ENCODE assay signal across 9 mouse cellular contexts in the genomic region with DNA sequence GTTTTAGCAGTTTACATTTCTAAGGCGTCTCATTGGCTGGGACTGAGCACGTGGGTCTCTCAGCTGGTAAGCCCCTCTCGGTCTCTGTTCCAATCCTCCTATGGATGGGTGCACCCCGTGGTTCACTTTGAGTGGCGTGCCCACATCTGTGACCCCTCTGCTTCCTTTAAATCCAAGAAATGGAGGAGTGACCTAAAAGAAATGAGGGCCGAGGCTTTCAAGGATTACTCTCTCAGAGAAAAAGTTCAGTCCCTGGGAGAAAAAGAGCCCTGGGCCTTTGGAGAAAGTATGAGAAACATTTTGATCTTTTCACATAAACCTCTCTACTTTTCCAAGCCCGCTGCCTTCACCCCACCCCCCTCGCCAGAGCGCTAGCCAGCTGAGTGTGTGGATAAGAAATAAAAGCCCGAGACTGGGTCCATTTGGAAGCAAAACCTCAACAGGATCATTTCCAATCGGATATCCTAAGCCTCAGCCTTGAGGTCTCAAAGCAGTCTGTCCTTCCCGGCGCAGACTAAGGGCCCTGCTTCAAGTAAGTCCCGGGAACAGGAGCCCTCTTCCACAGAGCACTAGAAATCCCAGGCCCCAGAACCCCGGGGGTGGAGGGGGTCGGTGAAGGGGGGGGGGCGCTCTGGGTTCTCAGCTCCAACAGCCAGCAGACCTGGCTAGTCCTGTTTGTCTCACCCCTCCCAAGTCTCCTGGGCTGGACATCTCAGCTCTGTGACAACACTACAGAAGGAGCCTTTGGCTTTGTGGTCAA. TPM values are rescaled to one million over a fixed set of nuclear protein-coding genes. Genes with fewer than 3 reads are reported as not detected.
DNase-seq lines count a peak whose midpoint lies in the region; ATAC-seq lines count a peak whose summit lies in the region.
"Had no signal": no experiment of that assay in that cellular context is flagged by ENCODE, and none has a peak within 500 bp of the region (broad histone marks: within the 10 kb centered on the region; RNA-seq: fewer than 3 reads in every experiment).

No protein-coding gene starts in this region.

- H3K4me2 ChIP-seq in hindbrain, embryonic 13.5 days: peak overlapping the region; percentile 58
- peak overlapping the region; percentile 41 for H3K4me2 ChIP-seq in liver, embryonic 12.5 days
- peak overlapping the region; percentile 64 for H3K4me2 ChIP-seq in neural tube, embryonic 12.5 days (replicated peaks)

- peak overlapping the region; percentile 20 for H3K4me3 ChIP-seq in hindbrain, embryonic 13.5 days
- peak overlapping the region; percentile 16; the same call in 1 of the 2 replicates for H3K4me3 ChIP-seq in liver, embryonic 12.5 days
- H3K4me3 ChIP-seq in neural tube, embryonic 12.5 days: peak overlapping the region; percentile 23

- peak; percentile 53 for DNase-seq in ovary, postnatal 36 days (ENCODE audit: low spot score)
- no peak for DNase-seq in ovary, postnatal 10 days (ENCODE audit: low spot score)
- peak; percentile 71 for DNase-seq in forelimb bud, embryonic 11.5 days (ENCODE audit: low read depth, low spot score)
- no peak for DNase-seq in thymus, adult 18-20 months
- DNase-seq in thymus, postnatal 14 days: no peak

- 1% methylated on average over 17 of the region's 17 CpGs for WGBS in hindbrain, embryonic 13.5 days
- 5% methylated on average over 17 of the region's 17 CpGs for WGBS in liver, embryonic 12.5 days (ENCODE audit: insufficient replicate concordance)
- WGBS in neural tube, embryonic 12.5 days: under 1% methylated on average over 17 of the region's 17 CpGs

- no peaks in the 10 kb centered on the region for H3K36me3 ChIP-seq in hindbrain, embryonic 13.5 days
- H3K36me3 ChIP-seq in liver, embryonic 12.5 days: no peaks in the 10 kb centered on the region
- no peaks in the 10 kb centered on the region for H3K36me3 ChIP-seq in neural tube, embryonic 12.5 days
- H3K36me3 ChIP-seq: G1E had no signal

- peak overlapping the region; percentile 59 for H3K9ac ChIP-seq in hindbrain, embryonic 13.5 days
- no peak overlapping the region for H3K9ac ChIP-seq in liver, embryonic 12.5 days
- peak overlapping the region; percentile 41; the same call in 1 of the 2 replicates for H3K9ac ChIP-seq in neural tube, embryonic 12.5 days

- peak overlapping the region; percentile 64; the same call in 1 of the 2 replicates for H3K27ac ChIP-seq in hindbrain, embryonic 13.5 days
- no peak overlapping the region; the same call in 1 of the 2 replicates for H3K27ac ChIP-seq in liver, embryonic 12.5 days
- H3K27ac ChIP-seq in neural tube, embryonic 12.5 days: no peak overlapping the region

- peaks cover 8% of the 10 kb centered on the region; the same call in 1 of the 2 replicates for H3K27me3 ChIP-seq in hindbrain, embryonic 13.5 days
- peaks cover 58% of the 10 kb centered on the region for H3K27me3 ChIP-seq in liver, embryonic 12.5 days (replicated peaks)
- no peaks in the 10 kb centered on the region for H3K27me3 ChIP-seq in neural tube, embryonic 12.5 days (replicated peaks)

- no peaks in the 10 kb centered on the region for H3K9me3 ChIP-seq in hindbrain, embryonic 13.5 days
- no peaks in the 10 kb centered on the region for H3K9me3 ChIP-seq in liver, embryonic 12.5 days (replicated peaks)
- no peaks in the 10 kb centered on the region for H3K9me3 ChIP-seq in neural tube, embryonic 12.5 days

- H3K4me1 ChIP-seq in hindbrain, embryonic 13.5 days (replicated peaks): peaks cover 38% of the 10 kb centered on the region
- no peaks in the 10 kb centered on the region for H3K4me1 ChIP-seq in liver, embryonic 12.5 days
- peaks cover 36% of the 10 kb centered on the region for H3K4me1 ChIP-seq in neural tube, embryonic 12.5 days

- peak; percentile 89 for ATAC-seq in hindbrain, embryonic 13.5 days (ENCODE audit: low FRiP score)
- ATAC-seq in liver, embryonic 12.5 days: no peak
- peak; percentile 96 for ATAC-seq in neural tube, embryonic 12.5 days (ENCODE audit: low FRiP score, low read depth)

RNA-seq across cellular contexts. Expression of a gene that starts 28.9 kb away (rescaled TPM):
- polyA plus RNA-seq in hindbrain, embryonic 13.5 days (2015; fragmentation: Nextera tagmentation; extraction: Ambion mirVana): 10.6 and 13.8 TPM in 2 replicates
- polyA plus RNA-seq in liver, embryonic 12.5 days (2016; fragmentation: Nextera tagmentation; extraction: Ambion mirVana): 0.41 and 0.85 TPM in 2 replicates
- polyA plus RNA-seq in neural tube, embryonic 12.5 days (2016; fragmentation: Nextera tagmentation; extraction: Ambion mirVana): 13.6 and 15.4 TPM in 2 replicates
- polyA plus RNA-seq: G1E had no signal

Comparison
In these comparisons a context has a peak if more than half of its experiments do, and no peak if none do; other contexts are left out.
1. DNase-seq: peak in ovary, postnatal 36 days (single experiment) and forelimb bud, embryonic 11.5 days (single experiment); none in ovary, postnatal 10 days (single experiment), thymus, adult 18-20 months (0 of 2) and thymus, postnatal 14 days (single experiment).
2. Peak in every context shown above with its lines, with median percentiles within 50 percentile points of each other: H3K4me2 ChIP-seq and H3K4me3 ChIP-seq.